Mouse (Mus musculus) left cerebral cortex, postnatal 4 days (tissue): ENCODE results near the gene Tmem273. TPM values are rescaled to one million over a fixed set of nuclear protein-coding genes. Genes with fewer than 3 reads are reported as not detected.

Experiments
- DNase-seq: peaks from one replicate; pipeline ENCODE4 v3.0.0-alpha.2; 2022
- intact Hi-C: fragments of 180-260 bp; cut with DNase I; formaldehyde crosslinking; loops from one replicate; pipeline ENCODE4 v1.15.1; 2025
- total RNA-seq, 2 experiments: library from RNA; stranded (reverse); gene quantifications; 2 replicates each; pipeline ENCODE4 v1.2.3; 2021

The Tmem273 gene
- total RNA-seq, 2 experiments from 2014 or later = not detected

- intact Hi-C loops = no loop called here
- no peak for DNase-seq
These were observed 15.9 kb downstream of the Tmem273 start for GRCm38 (mm10) chr14:32801662-32802024.

- intact Hi-C loops = no loop called here
- peak; percentile 56 for DNase-seq
These were observed 24.3 kb downstream of the Tmem273 start for GRCm38 (mm10) chr14:32810111-32810510.

DNA sequence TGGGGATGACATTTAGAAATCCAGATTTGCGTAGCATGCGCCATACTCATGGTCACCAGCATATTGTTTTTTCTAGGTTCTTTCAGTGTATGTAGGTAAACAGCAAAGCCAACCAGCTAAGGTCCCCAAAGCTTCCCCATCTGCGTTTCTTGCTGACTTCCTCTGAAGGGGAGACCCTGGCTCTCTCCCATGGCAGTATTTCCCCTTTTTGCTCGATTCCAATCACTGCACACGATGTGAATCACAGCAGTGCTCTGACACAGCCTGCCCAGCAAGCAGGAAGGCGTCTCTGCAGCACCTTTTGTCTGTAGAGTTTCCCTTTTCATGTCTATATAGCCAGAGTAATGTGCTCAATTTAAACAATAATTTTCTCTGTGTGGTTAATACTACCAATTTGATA, 26.7 kb downstream of the Tmem273 start:
- DNase-seq = no peak
- intact Hi-C loops = no loop called here

DNA sequence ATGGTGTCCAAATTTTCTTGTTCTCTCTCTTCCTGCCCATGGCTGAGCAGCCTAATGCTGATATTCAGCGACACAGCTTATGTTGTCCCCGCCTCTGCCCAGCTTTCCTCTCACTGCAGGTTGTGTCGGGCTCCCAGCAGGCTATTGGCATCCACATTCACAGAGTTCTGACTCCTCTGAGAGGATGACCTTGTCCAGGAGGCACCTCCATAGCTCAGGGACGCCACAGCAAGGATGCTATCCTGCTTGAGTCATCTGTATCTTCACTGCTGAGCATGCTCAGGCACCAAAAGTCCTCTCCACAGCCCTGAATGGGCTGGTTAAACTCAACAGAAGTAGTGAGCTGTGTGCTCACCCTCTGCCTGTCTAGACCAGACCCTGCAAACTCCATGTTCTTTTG, 29.2 kb downstream of the Tmem273 start:
- intact Hi-C loops = no loop called here
- DNase-seq = no peak

GRCm38 (mm10) chr14:32816533-32816932, 30.8 kb downstream of the Tmem273 start:
- intact Hi-C loops = no loop called here
- no peak for DNase-seq

GRCm38 (mm10) chr14:32817258-32817657, 31.5 kb downstream of the Tmem273 start:
- no peak for DNase-seq
- intact Hi-C loops = no loop called here

- intact Hi-C loops = no loop called here
- DNase-seq = no peak
These were observed 33.5 kb downstream of the Tmem273 start for GRCm38 (mm10) chr14:32819297-32819696.

DNA sequence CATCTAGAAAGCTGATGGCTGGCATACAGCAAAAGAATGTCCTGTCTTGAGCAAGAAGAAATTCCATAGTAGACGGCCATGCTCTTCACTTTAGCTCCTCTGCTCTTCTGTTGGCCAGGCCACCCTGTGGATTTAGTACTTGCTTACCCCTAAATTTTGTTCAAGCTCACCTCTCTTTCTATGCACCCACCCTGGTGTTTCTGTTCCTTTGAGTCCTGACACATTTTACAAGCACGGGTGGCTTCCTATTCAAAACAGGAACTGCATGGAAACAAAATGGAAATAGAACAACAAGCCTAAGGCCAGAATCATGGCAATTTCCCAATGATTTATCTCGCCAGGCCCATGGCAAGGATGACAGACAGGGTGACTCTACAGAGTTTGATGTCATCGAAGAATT, 37.0 kb downstream of the Tmem273 start:
- intact Hi-C loops = no loop called here
- DNase-seq = no peak

DNA sequence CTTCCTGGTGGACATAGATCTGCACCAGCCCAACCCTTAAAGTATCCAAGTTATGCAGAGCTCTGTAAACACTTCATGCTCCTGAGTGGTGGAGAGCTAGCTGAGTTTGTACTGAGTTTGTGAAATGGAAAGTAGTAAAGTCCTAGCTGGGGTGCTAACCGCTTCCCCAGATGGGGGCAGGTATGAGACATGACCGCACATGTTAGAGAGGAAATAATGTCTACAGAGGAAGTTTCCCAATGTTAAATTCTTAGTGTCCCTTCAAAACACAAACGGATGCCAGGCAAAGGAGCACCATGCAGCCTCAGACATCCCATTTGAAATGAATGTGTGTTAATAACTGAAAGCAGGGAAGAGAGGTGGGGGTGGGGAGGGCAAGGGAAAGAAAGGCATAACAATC, 38.1 kb downstream of the Tmem273 start:
- intact Hi-C loops = no loop called here
- no peak for DNase-seq

DNA sequence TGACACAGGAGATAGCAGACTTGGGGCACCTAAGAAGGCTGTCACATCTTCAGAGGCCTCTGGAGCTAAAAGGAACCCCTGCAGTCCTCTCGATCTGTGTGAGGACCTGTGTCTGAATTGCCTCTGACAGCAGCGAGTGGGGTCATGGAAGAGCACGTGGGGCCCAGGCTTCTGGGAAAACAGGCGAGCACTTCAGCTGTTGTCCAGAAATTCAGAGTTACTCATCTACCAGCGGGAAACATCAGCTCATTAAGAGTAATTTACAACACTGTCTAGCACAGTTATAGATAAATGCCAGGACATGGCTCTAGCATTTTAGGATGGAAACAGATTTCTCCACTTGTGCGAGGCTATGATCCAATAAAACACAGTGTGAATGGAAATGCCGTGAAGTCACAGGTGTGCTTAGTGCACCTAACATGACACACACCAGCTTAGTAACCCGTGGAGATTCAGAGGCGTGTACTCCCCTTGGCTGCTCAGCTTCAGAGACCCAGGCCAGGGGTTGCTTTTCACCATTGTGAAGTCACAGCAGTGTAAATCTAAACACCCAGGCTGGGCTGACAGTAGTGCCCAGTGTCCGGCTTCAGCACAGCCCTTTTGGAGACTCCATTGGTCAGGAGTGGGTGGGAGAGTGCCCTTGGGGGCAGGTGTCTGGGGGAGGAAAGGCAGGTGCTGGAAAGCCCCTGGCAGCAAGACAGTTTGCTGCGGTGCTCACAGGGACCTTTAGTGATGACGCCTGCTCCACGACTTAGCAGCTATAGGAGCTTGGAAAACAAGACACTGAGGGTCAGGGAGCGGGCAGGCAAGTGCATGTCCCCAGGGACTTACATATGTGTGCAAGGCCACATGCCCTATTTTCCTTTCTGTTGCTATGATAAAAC, 38.7 kb downstream of the Tmem273 start:
- intact Hi-C loops = no loop called here
- DNase-seq = no peak

DNA sequence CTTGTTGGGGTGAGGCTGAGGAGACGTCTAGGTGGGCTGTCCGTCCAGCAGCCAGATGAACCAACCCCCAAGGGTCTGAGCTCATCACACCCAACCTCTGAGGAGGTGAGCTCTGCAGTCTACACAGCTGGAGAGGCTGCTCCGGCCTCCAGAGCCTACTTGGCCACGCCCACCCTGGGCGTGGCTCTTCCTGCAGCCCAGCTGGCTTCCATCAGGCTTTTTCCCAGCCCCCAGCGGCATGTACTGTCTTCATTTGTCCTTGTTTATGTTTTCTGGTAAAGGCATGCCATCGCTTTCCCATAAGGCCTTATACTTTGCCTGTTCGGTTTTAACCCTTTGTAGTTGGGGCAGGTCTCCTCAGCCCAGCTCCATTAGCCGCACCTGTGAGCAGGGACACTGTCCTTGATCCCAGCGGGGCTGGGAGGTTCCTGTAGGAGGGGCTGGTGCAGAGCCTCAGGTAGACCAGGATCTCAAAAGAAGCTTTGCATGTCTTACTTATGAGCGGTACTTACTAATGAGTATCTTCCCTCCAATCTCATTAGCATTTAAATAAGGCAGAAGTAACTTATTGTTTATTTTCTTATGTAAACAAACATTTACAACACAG, 39.8 kb downstream of the Tmem273 start:
- intact Hi-C loops = no loop called here
- no peak for DNase-seq

DNA sequence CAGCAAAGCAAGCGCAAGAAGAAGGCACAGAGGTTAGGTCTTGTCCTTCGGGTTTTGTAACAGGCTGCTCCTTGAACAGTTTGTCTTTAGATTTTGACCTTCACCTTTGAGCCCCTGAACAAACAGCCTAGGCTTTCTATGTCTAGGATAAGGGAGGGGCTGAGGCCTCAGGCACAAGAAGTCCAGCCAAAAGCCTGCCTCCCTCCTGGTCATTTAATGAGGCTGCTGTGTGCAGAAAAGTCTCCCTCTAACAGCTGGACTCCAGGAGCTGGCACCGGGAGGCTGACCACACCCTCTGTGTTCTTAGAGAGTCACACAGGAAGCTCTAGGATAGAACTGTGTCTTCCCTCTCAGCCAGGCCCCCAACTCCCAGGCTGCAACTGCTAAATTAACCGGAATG, 41.4 kb downstream of the Tmem273 start:
- DNase-seq = no peak

DNA sequence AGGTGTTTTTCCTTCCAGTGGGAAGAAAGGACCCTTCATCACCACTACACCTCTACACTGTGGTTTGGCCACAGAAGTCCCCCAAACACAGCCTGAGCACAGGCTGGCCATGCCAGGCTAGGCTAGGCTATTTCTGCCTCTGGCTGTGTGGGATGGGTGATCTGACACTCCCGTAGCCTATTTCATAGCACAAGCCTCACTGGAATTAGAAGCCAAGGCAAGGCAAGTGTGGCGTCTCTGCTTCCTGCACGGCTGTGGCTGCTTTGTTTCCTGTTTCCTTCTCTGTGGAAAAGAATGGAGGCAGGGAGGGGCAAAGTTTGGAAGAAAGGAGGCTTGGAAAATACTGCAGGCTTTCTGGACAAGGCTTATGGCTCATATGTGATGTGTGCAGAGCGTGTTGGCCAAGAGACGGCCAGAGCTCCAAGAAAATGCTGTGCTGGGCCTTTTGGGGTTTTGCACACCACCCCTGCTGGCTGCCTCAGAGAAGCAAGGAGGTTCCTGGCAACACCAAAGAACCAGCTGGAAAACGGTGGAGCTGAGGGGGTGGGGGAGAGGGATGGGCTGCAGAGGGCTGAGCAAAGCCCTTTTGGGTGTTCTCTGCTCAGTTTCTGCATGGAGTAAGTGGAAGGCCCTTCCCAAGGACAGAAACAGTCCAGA, 42.4 kb downstream of the Tmem273 start:
- peak; percentile 46 for DNase-seq

More for the DNA sequence above, 41.4 kb downstream of the Tmem273 start:
- intact Hi-C loops = no loop called here

GRCm38 (mm10) chr14:32833847-32834246, 48.1 kb downstream of the Tmem273 start, which contains the start of gene Fam170b:
Gene Fam170b (plus strand): TSS chr14:32833962.
- DNase-seq = no peak
- intact Hi-C loops = no loop called here

More for the DNA sequence above, 42.4 kb downstream of the Tmem273 start:
- intact Hi-C loops = no loop called here

- intact Hi-C loops = no loop called here
- DNase-seq = no peak
These were observed 49.4 kb downstream of the Tmem273 start for GRCm38 (mm10) chr14:32835181-32835580.

DNA sequence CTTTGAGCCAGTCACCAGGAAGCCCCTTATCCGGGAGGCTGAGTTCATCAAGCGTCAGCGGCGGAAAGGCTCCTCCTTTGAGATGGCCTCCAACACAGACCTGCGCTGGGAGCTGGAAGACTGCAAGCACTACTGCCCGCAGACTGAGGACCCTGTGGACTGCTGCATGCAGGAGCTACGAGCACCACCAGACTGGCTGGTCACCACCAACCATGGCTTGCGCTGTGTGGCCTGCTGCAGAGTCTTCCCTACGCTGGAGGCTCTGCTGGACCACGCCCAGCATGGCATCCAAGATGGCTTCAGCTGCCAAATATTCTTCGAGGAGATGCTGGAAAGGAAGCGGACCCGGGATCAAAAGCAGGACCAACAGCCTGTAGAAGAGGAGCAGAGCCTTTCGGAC, 49.8 kb downstream of the Tmem273 start:
- intact Hi-C loops = no loop called here
- peak; percentile 23 for DNase-seq

- DNase-seq = no peak
- intact Hi-C loops = no loop called here
These were observed 50.4 kb downstream of the Tmem273 start for GRCm38 (mm10) chr14:32836191-32836590.

DNA sequence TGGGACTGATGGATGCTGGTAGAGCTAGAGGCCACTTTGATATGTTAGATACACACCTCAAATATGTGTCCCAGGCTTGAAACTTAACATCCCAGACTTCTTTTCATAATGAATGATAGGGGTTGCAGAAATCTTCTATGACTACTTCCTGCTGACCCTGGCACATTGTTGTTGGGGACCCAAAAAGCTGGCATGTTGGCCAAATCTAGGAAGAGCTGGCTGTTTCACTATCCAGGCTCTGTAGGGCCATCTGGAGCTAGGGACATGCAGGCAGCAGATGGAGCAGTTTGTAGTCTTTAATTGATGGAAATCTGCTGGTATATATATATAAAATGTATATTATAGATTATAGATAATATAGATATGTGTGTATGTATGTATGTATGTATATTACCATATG, 56.3 kb downstream of the Tmem273 start:
- DNase-seq = no peak
- intact Hi-C loops = no loop called here

DNA sequence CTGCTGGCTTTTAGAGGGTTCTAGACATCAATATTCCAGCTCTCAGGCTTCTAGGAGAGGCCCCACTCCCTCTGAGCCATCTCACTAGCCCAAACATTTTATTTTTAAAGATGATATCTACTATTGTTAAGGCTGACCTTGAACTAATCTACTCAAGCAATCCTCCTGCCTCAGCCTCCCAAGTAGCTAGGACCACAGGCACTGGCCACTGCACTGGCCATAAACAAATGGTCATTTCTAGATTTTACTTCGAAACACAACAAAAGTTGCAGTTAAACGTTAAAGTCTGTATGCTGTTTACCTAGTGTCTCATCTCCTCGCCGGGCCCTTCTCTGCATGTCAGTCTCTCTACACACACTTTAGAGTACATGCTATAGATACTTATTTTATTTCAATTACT, 68.3 kb downstream of the Tmem273 start:
- intact Hi-C loops = no loop called here
- DNase-seq = no peak

GRCm38 (mm10) chr14:32856246-32856645, 70.5 kb downstream of the Tmem273 start:
- no peak for DNase-seq
- intact Hi-C loops = no loop called here

DNA sequence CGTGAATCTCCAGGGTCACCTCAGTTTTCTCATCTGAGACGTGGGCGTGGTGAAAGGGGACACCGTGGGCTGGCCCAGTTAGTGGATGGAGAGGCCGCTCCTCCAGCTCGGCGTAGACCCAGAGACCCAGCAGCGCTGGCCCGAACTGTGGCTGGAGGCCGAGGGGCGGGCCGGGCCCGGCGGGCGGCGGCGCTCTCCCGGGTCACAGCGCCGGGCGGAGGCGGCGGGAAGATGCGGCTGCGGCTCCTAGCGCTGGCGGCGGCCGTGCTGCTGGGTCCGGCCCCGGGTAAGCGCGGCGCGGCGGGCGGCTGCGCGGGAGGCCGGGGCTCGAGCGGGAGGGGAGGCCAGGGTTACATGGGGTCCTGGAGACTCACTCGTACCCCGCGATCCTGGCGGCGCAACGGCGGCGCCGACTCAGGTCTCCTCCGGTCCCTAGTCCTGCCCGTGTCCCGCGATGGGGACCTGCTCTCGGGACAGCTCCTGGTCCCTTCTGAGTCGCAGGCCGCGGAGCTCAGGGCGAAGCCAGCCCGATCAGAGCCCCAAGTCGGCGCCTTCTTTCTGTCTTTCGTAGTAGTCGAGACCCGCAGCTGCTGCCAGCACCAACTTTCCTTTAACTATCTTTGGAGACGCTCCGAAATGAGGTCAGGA, 71.0 kb downstream of the Tmem273 start, which contains the start of gene Vstm4:
Vstm4 (plus strand) TSS at position 76 of the 648 bp plus-strand sequence.
- intact Hi-C loops = no loop called here
- DNase-seq = peak; percentile 63
